Mouse (Mus musculus) skeletal muscle tissue, adult 2 months (tissue): ENCODE data around the gene H3f3a.
A peak's percentile ranks its signal among the peaks of the same experiment; 100 is the strongest.
"Not testable (repeated sequence)": the region's sequence is repeated elsewhere in the genome, so short reads cannot be mapped to it uniquely, and the experiment has no call there.

Source experiments
- DNase-seq: peaks from one replicate; pipeline ENCODE4 v3.0.0-alpha.2; 2012; ENCODE audit warnings: low read depth, low spot score

The H3f3a gene

DNA sequence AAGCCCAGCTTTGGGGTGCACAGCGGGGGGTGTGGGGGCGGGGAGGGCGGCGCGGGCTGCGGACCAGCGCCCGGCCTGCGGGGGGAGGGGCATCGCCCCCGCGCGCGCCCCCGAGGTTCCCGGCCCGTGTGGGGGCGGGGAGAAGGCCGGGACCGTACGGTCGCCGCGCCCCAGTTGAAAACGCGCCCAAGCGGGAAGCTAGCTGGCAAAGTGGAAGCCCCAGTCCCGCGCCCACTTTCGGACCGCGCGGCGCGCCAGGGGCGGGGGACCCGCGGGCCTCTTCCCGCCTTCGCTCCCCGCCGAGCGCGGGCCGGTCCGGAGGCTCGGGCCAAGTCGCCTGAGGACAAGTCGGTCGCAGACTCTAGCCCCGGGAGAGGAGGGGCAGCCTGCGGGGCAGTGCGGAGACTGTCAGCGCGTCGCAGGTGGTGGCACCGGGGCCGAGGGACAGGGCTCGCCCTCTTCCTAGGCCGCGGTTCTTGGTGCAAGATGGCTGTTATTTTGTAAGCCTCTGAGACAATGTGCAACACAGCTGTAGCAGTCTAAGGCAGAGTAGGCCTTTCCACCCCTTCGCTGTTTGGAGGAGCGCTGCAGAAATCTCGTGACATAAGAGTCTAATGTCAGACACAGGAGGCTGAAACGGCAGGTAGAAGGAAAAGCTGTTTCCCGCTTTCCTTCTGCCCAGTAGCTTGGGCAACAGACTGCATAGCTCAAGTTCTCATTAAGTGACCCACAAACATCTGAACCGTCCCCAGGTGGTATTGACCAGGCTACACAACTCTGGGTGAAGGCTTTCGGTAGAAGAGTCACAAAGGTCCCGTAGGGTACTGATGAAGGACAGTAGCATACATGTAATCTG, at the start of gene H3f3a:
TSS of gene H3f3a (minus strand) at position 59 of the 856 bp plus-strand sequence.
- peak; percentile 69 for DNase-seq

DNA sequence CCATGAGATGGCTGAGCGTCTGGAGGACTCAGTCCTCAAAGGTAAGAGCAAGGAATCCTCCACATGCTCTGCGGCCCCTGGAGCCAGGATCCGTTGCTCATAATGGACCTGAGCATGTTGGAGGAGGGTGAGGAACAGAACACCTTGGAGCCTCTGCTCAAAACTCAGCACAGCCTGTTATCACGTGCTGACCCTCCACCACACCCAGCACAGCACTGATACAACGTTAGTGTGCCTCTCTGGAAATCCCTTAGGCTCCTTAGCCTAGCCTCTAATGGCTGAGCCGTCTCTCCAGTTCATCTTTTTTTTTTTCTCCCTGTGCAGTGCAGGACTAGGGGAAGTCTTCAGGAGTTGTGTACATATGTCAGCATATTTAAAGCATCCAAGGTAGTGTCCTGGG, 46.3 kb upstream of the H3f3a start:
- DNase-seq = no peak

DNA sequence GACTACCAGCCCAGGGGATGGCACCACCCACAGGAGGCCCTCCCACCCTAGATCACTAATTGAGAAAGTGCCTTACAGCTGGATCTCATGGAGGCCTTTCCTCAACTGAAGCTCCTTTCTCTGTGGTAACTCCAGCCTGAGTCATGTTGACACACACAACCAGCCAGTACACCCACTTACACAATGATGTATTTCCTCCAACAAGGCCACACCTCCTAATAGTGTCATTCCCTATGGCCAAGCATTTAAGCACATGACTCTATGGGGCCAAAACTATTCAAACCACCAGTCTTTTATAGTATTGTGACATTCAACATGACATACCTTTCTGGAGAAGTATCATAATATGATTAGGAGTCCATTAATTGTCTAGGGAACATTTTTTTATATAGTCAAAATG, 45.0 kb upstream of the H3f3a start:
- no peak for DNase-seq

DNA sequence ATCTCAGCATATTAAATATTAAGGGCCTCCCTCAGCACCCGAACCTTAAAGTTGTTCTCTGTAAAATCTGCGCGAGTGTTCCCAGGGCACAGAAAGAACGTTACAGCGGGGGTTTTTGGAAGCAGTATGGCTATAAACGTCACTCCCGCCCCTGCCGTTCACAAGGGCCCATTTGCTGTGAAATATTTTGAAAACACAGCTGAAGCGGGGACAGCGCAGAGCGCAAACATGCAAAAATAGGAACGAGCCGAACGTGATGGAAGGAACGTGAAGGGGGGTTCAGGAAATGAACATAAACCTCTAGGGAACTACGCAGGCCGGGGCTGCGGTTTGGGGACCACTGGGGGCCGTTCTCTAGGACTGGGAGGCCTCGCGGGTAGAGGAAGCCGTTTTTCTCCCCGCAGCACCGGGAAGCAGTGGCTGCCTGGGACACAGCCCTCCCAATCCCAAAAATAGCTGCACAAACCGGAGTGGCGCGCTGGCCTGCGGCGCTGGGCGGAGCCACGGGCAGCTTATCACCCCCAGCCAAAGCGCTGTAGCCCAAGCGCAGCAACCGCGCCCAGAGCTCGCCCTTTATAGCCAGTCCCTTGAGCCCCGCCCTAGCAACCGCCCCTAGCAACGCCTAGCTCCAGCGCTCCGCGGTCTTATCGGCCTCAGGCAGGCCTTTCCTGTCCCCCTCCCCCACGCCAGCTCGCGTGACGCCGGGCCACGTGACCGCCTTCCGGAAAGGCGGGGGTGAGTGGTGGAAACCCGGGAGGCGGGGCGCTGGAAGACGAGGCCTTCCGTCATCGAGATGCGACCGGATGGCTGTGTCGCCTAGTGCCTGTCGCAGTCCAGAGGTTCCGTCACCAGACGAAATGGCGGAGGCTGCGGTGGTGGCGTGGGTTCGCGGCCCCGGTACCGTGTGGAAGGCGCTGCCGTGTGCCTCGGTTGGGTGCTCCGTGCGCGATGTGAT, 36.9 kb upstream of the H3f3a start, which contains the start of gene Sde2:
TSS of gene Sde2 (plus strand) at position 812 of the 955 bp plus-strand sequence.
- peak; percentile 100 for DNase-seq

DNA sequence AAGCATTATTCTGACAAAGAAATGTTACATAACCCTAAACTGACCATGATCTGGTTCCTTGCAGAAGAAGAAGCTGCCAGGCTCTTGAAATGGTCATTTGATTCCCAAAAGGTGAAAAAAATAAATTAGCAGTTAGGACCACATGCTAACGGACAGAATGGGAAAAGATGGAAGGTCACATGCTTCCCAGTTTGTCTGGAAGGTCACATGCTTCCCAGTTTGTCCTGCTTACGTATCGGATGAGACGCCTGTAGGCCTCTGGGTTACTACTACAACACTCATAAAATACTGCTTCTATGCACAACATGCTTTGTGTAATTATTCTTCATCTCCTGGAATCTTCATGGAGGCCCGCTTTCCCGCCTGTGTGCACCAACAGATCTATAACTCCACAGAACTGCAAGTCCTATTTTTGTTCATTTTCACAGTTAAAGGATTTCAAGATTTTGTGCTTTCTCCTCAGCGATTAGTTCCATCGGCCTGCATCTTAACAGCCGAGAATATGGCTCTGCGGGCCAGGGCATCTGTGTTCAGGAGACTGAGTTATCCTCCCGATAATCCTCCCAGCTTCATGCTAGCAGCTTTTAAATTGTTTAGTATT, 36.1 kb upstream of the H3f3a start:
- DNase-seq = peak; percentile 60

DNA sequence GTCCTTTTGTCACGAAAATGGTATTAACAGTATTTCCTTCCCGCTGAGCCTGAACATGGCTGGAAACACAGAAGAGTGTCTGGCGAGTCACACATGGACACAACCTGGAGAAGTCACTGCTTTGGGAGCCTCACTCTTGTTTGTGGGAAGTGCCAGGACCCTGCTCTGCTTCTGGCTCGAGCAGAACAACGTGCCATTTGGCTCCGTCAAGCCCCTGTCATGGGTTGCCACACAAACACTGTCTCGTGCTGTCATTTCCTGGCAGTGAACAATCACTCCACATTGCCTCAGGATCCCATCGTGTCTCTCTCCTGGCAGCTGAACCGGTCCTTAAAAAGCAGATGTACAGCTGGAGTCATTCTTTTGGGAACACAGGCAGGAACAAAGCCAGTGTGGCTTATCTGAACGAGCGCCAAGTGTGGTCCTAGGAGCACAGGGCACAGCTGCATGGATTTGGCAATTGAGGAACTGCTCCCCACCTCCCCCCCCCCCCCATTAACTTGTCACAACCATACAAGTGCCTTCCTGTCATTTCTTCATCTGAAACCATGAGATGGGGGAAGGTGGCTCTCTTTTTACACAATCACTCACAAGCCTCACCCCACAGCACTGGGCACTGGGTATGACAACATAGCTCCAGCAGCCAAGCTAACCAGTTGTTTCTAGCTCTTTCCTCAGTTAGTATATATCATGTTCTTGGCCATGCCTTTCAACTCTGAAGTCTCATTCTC, 34.9 kb upstream of the H3f3a start:
- peak; percentile 81 for DNase-seq

DNA sequence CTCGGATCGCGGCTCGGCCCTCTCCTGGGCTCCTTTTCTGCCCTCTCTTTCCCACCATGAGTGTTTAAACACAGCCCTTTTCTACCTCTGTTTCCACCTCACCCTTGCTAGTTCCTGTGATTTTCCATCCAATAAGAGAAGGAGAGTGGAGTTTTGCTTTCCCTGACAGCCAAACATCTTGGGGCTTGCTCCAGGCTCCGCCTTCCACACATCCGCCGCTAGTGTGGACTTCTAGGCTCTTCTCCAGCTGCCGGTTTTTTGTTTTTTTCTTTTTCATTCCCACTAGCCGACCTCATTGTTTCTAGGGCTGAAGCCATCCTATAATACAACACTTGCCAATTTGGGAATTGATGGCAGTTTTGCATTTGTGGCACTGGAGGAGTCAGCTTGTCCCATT, 34.4 kb upstream of the H3f3a start:
- DNase-seq = peak; percentile 81

DNA sequence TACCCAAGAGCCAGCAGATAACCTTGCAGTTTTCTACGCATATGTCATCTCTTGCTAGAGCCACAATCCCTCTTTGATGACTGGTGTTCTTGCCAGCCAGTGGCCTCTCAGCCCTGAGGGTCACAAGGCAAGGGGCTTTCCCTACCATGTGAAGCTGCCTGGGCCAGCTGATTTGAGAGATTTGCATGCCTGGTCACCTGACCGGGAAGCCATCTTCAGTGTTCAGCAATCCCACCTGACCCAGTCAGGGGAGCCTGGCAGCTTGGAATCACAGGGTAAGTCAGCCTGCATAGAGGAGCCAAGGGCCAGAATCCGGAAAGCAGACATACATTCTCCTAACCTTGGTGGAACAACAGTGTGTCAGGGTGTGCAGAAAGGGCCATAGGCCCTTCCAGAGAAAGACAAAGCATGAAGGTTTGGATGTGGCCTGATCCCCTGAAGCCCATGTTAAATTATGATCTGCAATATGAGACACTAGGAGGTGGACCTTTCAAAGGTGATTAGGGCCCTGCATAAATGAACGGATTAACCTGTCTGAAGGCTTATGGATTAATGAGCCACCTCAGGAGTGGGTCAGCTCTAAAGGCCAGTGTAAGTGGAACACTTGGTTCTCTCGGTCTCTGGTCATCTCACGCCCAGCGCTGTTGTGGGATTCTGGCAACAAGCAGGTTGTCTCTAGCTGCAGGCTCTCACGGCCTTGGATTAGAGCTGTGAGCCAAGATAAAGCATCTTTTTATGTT, 28.0 kb upstream of the H3f3a start:
- DNase-seq = no peak

DNA sequence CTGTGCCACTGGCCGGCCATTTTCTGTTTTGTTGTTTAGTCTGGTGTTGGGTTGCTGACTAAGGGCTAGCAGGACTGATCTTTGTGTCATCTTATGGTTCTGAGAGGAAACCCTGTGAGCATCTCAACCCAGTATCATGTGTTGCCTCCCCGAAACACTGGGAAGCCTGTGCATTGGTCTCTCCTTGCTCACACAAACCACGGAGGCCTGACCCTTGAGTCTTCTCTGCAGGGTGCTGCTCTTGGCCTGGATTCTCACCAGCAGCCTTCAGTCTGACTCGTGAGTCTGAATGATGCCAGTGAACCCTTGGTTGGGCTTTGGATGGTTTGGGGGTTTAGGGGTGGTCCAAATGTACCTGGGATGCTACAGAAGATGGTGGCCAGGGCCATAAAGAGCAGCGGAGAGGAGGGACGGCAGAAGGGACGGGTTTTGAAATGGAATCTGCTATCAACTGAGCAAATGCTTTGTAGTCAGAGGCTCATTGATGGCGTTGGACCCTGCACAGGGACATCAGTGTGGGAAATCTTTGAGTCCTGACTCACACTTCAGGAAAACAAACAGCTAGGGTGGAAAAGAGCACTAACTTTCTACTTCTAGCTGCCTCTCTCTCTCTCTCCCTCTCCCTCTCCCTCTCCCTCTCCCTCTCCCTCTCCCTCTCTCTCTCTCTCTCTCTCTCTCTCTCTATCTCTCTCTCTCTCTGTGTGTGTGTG, 25.6 kb upstream of the H3f3a start:
- no peak for DNase-seq

DNA sequence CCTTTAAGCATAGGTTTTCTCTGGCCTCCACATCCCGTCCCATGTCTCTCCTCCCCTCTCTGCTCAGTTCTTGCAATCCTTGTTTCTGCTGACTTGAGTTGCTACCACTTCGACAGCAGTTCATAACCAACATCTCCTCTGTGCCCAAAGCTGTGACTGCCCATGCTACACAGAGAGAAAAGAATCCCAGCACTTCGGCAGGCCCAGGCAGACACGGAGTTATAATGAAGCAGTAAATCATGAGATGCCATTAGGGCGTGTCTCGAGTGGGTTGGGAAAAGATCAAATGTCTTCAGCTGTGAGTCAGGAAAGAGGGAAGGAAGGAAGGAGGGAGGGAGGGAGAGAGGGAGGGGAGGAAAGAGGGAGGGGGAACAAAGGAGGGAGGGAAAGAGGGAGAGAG, 24.3 kb upstream of the H3f3a start:
- DNase-seq = no peak

DNA sequence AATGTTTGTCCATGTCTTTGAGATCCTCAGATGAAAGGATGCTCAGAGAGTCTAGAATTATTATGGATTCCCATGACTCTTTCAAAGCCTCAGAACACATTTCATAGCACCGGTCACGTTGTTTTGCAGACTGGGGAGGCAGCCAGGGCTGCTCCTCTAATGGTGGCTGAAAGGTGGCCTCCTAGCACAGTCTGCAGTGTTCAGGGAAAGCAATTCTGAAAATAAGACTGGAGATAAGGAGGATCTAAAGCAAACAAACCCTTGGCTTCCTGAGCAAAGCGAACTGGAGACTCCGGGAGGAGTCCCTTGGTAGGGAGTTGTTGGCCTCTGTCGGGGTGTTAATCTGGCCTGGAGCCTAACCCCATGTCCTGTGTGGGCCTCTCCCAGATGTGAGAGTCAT, 23.4 kb upstream of the H3f3a start:
- no peak for DNase-seq

DNA sequence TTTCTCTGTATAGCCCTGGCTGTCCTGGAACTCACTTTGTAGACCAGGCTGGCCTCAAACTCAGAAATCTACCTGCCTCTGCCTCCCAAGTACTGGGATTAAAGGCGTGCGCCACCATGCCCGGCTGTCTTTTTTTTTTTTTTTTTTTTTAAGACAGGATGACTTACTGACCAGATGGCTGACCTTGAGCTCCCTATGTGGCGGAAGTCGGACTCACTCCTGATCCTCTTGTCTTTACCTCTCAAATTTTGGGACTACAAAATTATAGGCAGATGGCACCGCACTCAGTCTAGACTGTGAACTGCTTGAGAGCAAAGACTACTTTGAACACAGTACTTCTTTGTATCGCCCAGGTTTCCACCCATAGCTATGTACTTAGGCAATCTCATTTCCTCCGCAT, 22.7 kb upstream of the H3f3a start:
- DNase-seq = not testable (repeated sequence)

DNA sequence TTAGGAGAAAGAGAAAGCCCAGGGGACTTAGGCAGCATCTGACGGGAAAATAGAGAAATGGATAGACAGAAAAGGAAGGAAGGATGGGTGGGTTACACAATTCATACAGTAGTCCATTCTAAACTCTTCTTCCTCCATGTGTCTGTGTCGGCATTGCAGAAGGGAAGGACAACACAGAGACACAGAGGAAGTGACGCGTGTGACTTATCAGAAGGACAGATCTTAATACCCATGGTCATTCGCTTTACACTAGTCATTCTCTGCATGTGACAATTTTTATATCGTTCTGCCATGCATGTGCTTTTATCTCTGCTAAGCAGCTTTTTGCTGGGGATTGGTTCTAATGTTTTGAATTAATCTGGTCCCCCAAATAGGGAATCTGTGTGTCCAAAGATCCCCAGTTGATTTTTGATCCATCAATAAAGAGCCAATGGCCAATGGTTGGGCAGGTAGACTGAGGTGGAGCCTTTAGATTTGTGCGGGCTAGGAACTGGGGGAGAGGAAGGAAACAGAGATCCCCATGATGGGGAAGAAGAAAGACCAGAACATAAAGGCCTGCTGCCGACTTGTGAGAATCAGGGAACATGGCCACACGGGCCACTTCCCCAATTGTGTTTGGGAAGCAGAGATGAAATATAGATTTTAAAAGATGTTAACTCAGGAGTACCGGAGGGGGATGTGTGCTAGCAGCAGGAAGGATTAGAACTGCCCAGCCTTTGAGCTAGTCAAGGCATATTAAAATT, 21.7 kb upstream of the H3f3a start:
- no peak for DNase-seq

DNA sequence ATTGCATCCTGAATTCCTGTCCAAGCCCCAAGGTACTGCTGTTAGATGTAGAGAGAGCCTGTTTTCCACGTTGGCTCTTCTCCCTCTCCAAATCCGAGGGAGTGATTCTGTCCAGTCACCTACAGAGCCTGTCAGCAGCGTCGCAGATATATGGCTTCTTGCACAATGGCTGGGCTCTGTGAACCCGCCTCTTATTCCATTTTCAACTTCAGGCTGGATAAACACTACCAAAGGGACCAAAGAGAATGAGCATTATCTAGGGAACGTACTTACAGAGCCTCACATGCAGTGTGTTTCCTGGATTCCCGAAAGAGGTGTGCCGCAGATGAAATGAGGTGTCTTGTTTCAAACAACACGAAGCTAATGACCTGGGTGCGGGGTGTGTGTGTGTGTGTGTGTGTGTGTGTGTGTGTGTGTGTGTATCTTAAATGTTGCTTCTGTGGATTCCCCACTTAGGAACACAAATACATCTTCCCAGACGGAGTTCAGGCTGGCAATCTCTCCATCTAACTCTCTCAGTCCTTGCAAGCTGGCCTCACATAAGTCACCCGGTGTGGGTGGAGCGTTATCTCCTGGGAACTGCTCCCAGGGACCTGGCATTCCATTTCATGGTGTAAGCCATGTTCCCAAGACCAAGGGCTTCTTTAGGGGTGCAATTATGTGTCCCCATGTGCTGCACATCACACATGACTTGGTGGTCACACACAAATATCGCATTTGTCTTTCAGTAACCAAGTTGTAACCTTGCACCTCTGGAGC, 17.0 kb upstream of the H3f3a start:
- DNase-seq = no peak

DNA sequence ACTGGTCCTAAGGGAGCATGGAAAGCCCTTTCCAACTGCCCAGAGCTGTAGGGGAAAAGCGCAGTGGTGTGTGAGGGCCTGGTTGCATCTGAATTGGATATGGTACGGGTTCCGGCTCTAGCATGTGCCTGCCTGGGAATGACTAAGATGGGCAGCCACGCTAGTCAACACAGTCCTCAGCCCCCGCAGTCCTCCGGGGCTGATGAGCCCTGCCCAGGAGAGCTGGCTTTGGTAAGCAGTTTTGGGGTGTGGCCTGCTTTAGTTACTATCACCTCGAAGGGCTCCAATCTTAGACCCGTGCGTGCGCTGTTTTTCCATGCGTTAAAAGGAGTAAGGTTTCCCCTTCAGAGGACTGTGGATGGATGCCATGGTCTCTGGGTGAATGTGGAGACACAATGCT, 16.4 kb upstream of the H3f3a start:
- no peak for DNase-seq

DNA sequence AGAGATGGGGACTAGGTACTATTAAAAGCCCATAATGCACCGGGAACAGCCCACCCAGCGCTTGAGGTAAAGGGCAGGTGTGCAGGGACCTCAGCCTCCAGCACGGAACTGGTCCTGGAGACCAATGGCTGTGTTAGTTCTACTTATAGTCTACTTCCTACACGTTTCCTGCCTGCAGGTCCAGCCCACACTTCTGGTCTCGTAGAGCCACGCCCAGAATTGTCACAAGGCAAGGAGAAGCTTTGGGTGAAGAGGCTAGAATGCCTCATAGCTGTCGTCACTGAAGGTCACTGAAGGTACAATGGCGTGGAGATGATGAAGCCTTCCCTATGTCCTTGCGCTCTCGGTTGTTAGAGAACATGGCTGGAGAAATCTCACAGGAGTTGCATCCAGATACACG, 16.0 kb upstream of the H3f3a start:
- no peak for DNase-seq

DNA sequence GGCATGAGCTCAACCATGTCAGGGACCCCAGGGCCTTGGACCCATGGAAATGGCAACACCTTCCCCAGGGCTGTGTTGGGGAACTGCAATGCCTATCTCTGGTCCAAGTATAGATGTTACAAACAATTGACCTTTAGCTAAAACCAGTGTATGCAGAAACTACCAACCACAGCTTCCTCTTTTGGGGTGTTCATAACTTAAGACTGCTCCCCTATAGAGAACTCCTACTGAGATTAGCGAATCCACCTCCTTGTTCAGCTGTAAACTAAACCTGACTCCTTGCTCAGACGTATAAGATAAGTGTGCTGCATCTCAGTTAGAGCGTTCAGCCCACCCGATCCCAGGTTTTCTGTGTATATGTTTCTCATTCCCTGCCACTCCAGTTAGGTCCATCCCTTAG, 12.9 kb upstream of the H3f3a start:
- DNase-seq = no peak

DNA sequence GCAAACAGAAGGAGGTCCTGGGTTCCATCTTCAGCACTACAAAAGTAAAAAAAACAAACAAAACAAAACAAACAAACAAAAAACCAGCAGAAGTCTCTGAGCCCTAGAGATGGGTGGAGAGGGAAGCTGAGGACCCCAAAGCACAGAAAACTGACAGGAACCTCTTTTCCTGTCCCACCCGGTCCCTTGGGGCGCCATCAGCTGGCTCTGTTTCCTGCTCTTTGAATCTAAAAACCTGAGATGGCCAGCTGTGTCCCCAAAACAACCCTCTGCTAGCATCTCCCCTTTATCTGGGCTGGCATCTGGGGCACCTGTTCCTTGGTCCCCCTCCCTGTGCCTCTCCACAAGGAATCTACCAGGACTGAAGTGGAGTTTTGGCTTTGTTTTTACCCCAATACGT, 11.0 kb upstream of the H3f3a start:
- no peak for DNase-seq

DNA sequence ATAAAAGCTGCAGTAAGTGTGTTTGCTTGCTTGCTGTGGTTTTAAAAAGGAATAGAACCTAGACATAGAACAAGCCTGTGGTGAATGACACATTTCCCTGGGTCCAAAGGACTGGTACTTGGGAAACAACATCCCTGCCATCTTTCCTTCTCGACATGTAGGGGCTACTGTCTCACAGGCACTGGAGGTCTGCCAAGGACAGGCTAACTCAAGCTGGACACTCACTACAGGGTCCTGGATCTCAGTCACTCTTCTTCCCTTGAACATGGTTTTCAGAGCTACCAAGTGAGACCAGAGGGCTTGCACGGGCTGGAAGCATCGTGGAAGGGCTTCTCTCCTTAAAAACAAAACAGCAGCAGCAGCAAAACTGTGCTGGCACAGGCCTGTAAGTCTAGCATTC, 10.0 kb upstream of the H3f3a start:
- no peak for DNase-seq
